Mouse (Mus musculus) thymus, adult 18-20 months (tissue): ENCODE results near the gene Mical3.

Experiments used
- DNase-seq, 2 experiments: peaks; one replicate each; pipeline ENCODE4 v3.0.0; 2022; ENCODE audit warnings: mixed read lengths in 2 of 2

Gene Mical3

DNA sequence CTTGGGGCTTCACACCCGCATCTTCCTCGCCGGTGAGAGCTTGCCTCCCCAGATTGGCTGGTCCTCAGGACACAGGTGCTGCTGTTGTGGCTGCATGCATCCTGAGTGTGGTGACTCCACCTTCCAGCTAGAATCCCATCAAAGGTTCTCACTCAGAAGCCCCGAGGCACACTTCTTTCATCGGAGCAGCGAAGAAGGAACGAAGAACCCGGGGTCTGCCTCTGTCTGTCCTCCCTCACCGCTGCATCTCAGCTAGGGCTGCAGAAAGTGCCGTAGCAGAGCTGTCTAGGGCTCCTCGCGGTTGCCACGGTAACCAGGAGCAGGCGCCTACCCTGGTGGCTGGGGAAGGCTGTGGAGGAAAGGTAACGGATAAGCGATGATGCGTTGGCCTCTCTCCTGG lies at the start of gene Mical3:
TSS of gene Mical3 (minus strand) at position 227 of the 400 bp plus-strand sequence.
- DNase-seq, result peak; percentile 19 to 26

DNA sequence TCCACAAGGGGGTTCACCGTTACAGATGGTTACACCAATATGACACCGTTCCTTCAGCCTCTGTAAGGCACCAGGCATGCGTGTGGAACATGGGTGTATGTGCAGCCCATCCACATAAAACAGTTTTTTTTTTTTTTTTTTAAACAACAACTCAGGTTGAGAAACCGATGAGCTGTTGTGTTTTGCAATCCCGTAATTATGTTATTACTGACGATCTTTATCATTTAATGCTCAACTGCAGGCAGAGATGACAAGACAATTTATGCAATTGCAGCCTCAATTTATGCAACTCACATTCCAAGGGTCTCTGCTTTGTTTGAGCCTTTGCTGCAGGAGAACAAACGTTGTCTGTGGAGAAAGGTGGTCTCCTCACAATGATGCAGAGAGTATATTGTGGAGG lies 49.0 kb upstream of the Mical3 start:
- DNase-seq, result no peak

DNA sequence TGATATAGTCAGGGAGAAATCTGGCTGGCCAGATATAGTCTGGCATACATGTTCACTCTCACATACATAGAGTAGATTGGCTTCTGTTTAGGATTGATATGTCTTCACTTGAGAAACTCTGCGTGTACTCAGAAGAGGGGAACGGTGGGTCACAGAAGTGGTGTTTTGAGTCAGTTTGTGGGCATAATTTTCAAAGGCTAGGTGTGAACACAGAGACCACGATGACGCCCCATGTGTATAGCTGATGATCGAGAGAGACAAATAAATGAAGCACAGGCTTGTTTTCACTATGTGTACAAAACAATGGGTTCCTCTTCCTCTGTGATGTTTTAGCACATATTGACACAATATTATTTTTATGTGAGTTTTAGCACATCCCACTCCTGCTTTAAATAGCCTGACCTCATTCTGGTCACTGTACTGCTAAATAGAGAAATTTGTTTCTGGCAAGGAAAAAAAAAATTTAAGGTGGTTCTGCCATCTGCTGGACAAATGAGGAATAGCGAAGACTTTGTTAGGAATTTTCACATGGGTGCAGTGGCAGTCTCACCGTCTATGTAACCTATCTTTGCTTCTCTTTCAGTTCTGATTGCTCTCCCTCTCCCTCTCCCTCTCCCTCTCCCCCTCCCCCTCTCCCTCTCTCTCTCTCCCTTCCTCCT lies 48.0 kb upstream of the Mical3 start:
- no peak for DNase-seq

DNA sequence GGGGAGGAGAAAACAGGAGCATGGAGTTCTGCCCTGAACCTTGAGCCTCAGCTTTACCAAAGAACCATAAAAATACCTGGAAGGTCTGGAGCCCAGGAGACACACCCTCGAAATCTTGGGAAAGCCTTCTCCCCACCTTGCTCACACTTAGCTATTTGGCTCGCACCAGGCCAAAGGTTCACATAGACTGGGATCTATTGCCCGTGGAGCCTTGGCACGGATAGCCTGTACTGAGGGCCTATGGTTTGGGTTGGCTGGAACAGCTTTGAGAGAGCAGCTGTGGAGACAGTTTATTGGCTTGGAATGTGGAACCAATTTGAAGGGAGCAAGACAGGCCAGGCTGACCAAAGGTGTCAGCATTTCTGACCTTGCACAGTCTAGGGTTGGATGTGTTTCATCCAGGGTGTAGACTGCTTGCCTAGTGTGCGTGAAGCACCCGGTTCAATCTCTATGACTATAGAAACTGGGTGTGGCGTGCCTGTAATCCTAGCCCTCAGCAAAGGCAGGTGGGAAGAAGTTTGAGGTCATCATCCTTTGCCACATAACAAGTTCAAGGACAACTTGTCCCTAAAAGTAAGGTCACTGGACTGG lies 46.4 kb upstream of the Mical3 start:
- DNase-seq, result no peak

DNA sequence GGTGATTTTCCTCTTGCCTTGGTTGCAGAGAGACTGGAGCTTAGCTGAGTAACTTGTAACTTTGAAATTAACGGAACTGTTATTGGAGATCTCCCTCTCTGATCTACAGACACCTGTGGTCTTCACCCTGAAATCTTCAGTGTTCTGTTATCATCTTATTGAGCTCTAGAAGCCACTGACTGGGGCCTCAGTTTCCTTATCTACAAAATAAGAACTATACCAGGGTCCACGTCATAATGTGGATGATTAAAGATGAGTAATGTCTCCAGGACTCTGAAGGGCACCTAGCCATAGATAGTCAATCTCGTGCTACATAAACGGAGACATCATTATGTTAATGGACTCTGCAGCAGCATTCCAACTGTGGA lies 45.9 kb upstream of the Mical3 start:
- DNase-seq, result no peak

DNA sequence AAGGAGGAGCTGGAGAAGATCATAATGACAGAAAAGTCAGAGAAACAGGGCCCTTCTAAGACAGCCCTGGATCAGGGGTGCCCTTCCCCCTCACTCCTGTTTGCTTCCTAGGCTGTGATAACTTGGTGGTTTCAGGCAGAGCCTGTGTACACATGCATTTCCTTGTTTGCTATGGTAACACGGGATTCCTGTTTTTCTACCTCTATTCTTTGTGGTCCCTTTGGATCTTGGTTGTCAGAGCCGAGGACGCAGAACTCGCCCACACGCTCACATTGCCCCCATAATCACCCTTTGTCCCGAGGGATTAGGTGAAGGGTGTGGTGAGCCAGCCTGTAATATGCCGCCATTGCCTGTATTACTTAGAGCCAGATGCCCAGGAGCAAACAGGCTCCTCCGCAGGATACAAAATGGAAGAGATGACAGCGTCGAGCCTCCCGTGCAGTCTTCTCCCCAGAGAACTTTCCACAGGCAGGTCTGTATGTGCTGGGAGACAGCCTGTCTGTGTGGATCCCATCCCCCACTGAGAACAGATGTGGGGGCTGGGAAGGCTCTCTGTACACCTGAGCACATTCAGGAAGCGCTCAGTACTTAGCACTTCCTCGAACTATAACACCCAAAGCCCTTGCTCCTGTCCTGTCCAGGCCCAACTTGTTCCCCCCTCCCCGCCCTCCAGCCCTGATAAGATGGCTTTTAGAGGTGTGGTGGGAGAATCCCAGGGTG lies 45.4 kb upstream of the Mical3 start:
- no peak for DNase-seq

DNA sequence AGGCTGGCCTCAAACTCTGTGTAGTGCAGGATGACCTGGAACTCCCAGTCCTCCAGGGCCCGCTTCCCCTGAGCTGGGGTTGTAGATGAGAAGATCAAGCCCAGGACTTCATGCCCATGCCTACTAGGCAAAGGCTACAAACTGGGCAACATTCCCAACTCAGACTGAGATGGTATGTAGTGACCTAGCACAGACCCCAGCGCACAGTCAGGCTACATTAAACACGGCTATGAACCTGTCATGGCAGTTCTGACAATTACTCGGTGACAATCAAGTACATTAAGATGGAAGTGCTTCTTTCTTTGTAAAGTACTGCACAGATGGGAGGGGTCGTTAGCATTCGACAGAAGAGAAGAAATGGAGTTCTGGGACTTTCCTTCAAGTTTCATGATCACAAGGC lies 44.0 kb upstream of the Mical3 start:
- DNase-seq, result no peak

DNA sequence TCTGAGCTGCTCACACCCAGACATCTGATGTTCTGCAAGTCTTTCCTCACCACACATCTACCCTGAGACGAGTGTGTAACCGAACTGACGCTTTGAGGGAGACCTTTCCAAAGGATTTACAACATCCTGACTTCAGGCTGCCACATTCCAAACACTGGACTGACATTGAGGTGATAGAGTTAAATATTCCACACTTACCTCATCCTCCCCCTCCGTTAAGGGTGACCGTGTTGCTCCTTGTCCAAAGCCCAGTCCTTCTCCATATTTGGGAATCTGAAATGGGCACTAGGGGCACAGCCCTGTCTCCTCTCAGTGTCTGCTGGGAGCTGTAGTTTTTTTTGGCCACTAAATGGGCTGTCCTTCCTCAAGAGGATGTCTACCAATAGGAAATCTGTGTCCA lies 42.7 kb upstream of the Mical3 start:
- DNase-seq, result no peak

DNA sequence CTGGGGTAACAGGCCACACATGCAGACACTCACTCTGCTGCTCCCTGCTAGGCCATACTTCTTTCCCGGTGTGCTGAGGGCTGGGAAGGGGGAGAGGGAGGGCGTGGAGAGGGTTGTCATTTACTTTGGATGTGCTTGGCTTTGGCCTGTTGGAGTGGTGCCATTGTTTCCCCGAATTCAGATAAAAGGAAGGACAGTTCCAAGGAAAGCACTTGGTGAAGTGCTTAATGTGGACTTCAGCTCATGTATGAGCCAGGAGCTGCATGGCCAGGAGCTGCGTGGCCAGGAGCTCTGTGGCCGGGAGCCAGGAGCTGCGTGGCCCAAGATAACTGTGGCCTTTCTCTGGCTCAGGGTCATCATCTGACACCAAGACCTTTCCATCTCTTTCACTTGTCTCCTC lies 40.3 kb upstream of the Mical3 start:
- DNase-seq, result no peak

DNA sequence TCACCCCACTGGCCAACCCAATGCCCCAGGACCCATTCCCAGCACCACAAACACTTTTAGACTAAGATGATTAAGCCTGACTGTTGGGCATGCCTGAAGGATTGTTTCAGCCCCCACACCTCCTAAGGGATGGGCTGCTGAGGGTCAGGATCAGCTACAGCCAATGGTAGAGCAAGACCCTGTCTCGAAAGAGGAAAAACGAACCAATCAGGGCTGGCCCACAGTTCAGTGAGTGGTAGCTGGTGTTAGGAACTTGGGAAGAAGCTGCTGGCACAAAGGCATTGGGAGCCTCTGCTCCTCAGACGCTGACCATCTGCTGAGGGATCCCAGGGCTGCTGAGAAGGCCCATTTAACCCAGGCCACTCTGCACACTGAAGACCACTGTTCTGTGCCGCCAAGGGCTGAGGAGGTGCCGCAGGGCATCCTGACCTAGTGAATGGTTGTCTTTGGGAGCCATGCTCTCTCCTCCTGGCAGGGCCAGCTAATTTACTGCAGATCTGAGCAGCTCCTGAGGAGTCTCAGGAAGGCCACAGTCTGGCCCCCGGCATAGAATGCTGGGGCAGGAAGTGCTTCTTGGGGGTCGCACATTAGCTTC lies 36.7 kb upstream of the Mical3 start:
- no peak for DNase-seq

DNA sequence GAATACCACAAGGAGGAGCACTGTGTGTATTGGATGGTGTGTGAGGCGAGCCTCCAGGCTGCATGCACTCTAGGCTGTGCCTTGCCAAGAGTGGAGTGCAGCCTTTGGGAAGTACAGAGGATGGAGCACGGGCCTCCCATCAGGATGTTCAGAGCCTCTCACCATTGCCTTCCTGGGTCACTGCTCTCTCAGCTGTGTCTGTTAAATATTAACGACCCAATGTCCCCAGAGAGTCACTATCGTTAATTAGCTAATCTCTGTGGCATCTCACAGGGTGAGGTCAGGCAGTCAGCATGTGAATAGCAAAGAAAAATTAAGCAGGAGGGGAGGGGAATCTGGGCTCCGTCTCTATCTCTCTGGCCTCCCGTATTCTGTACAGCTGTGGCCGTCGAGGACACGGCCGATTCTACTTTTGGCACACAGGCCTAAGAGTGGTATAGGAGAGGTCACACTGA lies 35.3 kb upstream of the Mical3 start:
- no peak for DNase-seq

DNA sequence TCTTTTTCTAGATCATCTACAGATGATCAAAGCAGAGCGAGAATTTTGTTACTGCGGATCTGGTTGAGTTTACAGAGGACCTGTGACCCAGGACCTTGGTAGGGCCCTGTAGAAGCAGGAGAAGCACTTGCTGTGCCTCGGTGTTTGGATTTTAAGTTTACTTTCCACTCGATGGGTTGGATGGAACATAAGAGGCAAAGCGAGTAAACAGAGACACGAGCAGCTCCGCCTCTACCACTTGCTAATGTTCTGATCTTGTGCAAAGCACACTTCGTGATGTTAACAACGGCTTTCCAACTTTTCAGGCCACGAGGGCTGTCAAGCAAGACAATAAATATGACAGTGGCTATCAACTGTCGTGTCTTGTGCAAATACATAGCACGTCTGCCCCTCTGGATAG lies 31.8 kb upstream of the Mical3 start:
- DNase-seq, result no peak

DNA sequence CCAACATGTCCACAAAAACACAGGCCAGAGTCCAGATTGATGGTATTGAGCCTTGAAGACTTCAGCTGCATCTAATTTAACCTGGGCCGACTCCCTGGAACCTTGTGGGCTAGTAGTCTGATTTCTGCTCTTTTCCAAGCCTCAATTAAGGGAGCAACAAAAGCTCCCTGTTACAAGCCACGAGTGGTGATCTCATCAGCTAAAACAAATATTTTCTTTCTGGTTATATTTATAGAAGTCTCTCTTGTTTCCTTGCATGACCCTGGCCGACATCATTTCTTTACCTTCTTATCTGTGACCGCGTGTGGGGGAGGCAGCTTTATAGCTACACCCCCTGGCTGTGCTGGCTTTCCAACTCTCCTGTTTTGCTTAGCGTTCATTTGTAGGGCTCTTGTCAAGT lies 29.3 kb upstream of the Mical3 start:
- DNase-seq, result no peak

DNA sequence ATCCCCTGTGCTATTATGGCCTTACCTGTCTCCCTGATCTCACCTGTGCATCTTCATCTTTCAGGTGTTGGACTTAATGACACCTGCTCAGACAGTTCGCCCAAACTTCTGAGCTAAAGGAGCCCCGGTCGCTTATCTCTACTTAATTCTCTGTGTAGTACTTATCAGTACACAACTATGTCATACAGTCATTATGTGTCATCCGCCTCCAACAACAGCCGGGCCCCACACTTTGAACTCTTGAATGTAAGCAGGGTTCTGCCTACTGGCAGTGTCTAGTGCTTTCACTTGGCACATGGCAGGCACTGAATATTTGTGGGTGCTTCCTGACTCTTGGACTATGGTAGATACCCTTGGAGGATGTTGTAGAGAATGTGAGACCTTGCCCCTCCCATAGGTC lies 28.8 kb upstream of the Mical3 start:
- no peak for DNase-seq

DNA sequence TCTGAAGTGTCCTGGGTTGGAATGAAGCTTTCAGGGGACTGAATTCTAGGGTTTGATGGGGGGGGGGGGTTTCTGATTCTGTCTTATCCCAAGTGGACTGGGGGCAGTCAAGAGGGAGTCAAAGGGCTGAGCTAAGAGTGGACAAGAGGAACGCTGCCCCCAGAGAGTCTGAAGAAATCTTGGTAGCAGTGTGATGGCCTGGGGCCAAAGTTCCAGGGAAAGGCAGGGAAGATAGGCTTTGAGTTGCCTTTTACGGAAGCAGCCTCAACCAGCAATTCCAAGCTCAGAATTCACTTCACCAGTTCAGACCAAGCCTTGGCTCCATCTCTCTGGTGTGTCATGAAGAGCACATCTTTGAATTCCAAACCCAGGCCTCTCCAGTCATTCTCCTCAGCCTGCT lies 25.2 kb upstream of the Mical3 start:
- no peak for DNase-seq

DNA sequence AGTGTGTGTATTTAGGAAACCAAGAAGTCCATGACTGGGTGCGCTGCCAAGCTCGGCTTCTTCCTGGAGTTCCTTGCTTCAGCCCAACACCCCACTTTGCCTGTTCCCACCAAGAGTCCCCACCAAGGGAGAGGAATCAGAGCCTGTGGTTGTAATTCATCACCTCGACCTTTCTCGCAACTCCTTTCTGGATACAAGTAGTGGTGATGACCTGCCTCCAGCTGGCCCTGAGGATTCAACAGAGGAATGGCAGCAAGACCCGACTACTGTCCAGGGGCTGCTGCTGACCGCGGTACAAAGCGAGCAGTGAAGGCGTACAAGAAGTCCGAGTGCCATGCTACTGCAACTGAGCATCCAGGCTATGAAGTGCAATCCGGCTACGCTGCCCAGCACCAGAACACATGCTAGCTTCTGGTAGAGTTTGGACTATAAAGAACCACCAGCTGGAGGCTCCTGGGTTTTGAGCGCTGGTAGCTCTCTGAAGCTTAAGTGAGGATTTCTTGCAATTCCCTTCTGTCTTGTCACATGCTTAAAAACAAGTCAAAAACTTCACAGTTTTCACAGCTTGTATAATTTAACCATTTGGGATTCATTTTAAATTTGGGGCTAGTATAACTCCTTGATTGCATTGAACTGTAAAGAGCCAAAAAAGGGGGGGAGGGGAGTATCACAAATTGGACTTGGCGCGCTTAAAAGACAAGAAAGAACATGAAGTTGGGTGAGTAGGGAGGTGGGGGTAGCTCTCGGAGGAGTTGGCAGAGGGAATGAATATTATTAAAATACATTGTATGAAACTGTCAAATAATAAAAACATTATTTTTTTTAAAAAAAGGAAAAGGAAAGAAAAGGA lies 23.9 kb upstream of the Mical3 start:
- no peak for DNase-seq

DNA sequence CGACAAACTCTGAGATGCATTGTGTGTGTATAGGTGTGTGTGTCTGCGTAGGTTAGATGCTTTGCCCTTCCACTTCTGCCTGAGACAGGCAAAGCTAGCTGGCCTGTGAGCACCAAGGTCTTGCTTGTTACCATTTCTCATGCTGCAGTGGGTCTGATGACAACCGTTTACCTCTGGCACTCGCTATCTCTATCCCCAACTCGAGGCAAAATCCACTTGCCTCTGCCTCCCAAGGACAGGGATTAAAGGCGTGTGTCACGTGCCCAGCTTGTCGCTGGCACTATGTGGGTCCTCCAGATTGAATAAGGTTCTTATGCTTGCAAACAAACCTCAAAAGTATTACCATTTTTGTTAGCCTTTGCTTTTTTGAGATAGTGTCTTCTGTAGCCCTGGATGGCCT lies 22.4 kb upstream of the Mical3 start:
- DNase-seq, result no peak

DNA sequence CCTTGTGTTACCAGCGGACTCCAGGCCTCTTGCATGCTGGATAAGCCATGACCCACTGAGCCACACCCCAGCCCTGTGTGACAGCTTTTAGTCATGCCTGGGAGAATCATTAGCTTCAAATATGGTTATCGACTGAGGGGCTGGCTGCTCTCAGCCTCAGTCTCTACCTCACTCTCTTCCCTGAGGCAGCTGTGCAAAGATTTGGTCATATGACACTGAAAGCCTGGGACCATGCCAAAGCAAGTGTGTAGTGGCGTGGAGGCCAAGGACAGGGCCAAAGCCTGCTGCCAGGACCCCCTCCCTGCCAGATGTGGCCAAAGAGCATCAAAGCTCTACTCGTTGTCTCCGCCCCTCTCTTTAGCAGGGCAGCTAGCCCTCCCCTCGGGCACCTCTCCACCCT lies 20.9 kb upstream of the Mical3 start:
- DNase-seq, result no peak

DNA sequence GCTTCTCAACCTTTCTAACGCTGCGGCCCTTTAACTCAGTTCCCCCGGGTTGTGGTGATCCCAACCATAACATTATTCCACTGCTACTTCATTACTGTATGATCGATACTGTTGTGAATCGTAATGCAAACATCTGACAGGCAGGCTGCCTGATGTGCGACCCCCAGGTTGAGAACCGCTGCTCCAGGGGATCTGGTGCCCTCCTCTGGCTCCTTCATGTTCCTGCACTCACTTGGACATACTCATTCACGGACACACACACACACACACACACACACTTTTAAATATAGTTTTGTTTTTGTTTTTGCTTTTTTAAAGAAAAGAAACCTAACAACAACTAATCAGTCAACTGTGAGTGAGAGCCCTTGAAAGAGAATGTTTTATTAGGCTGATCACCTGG lies 19.3 kb upstream of the Mical3 start:
- DNase-seq, result no peak

DNA sequence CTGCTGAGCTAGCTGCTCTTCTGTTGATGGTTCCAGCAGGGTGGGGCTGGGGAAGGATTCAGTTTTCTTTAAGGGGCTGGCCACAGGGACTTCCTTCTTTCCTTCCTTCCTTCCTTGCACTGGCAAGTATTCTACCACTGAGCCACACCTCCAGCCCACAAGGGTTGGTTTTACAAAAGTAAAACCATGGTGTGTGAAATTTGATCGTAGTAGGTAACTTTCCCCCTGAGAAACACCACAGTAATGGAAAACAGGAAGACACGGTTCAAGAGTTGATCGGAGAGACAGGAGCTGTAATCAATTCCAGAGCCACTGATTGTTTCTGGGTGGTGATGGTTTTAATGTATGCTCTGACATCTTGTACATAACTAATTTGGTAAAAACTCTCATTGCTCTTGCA lies 18.6 kb upstream of the Mical3 start:
- DNase-seq, result no peak

DNA sequence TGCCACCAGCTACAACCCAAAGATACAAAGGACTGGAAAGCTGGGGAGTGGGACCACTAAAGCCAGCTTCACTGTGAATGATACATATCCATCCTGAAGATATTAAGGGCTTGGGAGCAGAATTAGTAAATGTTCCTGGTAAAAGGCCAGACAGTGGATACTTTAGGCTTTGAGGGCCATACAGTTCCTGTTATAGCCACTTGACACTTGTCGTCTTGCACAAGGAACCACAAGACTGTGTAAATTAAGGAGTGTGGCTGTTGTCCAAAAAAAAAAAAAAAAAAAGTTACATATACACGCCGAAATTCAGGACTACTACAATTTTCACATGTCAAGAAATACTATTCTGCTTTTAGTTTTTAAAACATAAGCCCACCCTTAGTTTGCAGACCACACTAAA lies 17.6 kb upstream of the Mical3 start:
- no peak for DNase-seq

DNA sequence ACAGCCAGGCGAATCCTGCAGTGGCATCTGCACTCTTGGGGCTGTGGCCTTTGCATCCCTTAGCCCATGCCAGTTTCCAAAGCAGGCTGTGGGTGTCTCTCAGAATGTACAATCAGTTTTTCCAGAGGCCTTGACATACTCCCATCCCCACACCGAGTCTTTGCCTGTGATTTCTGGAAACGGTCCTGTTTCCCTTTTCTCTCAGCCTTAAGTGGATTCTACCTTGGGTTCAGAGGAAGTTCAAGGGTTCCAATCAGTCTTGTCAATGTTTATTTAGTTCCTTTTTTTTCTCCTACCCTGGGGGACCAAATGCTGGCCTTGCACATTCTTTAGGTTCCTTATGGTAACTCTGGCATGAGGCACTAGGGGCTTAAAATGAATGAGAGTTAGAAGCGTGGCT lies 16.0 kb upstream of the Mical3 start:
- no peak for DNase-seq

DNA sequence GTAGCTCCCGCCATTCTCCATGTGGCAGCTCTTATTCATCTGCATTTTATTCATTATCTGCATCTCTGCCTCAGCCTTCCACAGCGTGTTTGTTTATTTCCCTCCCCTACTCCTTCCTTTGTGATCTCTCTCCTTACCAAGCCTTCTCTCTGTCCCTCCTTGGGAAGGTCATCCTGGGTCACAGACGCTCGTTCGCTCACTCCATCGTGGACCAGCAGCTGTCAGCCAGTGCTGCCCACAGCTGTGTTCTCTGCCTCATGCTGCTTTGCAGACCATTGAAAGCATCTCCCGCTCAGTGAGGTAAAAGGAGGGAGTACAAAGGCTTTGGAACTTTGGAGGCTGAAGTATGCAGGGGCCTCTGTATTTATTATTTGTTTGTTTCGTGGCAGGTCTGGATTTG lies 15.1 kb upstream of the Mical3 start:
- DNase-seq, result no peak
